Mouse (Mus musculus): ENCODE data around the gene Klra4.
"Not testable (repeated sequence)": the region's sequence is repeated elsewhere in the genome, so short reads cannot be mapped to it uniquely, and the experiment has no call there.

Gene Klra4

DNA sequence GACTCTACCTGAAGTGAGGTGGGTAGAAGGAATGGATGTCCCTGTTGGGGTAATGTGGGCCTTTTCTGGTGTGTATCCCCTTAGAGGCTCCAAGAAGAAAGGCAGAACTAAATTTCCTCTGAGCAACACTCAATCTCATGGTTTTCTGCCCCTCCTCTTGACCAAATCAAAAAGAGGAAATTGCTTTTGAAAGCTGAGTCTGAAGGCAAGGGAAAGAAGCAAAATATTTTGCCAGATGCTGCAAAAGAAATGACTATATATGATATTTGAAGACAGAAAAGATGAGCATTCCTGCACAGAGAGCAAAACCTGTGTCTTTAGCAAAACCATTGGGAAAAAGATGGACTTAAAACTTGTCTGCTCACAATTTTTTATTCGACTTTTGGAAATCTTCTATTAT, at the start of gene Klra4:
TSS of gene Klra4 (minus strand) at position 101 of the 400 bp plus-strand sequence.
- not testable (repeated sequence) for DNase-seq (ENCODE audit: extremely low read depth, low read depth)

DNA sequence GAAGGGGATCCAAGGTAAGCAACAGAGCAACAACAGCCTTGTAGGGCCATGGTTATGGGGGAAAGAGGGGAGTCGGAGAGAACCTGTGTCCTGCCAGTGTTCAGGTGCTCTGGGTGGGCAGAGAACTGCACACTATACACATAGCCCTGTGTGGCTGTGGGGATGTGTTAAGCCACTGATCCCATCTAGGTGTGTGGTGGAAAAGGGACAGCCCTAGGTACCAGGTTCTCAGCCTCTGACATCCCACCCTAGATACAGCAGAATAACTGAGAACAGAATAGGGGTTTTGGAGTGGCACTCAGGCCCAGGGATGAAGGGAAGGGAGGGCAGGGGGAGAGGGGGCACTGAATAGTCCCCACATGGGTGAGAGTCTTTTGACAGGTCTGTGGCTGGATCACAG, 43.4 kb upstream of the Klra4 start:
- no peak for DNase-seq (ENCODE audit: extremely low read depth, low read depth)

DNA sequence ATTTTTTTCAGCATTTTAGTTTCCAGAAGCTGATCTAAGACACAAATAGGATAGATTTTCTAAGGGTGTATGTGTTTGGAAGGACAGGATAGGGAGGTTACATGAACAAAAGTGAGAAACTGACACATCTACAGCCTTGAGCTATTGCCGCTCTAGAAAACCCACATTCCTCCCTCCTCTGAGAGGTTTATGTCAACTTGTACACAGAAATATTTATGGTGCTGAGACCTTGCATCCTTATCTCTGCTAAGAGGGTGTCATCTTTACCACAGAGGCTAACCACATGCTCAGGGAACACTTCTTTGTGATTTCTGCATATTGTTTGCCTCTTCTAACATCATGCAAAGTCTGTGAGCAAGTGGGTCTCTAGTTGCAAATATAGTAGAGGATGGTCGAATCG, 35.7 kb upstream of the Klra4 start:
- DNase-seq (ENCODE audit: extremely low read depth, low read depth) = not testable (repeated sequence)

DNA sequence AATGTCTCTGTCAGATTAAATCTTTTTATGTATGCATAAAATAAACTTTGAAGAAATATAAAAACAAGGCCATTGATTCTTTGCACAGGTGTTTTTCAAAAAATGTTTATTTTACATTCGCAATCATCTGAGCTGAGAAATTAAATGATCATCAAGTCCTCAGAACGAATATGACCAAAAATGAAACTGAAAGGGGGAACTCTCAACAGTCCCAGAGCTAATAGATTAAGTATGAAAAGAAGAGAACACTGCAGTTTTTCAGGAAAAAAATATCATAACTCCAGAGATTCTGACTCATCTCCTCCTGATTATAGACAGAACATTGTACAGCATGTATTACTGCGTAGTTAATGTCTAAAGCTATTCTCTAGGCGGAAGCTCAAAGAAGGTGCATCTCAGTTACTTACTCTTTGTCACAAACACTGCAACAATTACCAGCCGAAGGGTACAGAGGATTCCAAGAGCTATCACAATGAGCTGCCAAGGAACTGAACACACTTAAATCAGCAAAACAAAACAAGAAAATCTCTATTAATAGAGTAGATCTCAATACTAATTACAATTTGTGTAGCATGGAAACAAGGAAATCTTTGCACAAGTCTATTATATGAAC, 25.4 kb upstream of the Klra4 start:
- no peak for DNase-seq (ENCODE audit: extremely low read depth, low read depth)

DNA sequence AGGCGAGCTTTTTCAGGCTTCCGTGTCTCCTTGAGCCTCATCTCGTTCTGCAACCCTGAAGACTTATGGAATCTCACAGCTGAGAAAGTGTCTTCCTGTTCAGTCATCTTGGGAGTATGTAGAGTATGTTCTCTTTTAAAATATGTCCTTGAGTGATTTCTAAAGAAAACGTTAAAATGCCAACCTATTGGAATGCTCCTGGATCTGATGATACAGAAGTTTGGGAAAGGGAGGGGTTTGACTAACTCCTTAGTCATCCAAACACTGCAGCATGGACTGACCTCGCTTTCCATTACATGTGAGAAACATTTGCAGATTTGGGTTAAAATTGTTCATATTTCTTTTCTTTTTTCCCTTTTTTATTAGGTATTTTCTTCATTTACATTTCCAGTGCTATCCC, 1.9 kb downstream of the Klra4 start:
- no peak for DNase-seq (ENCODE audit: extremely low read depth, low read depth)

DNA sequence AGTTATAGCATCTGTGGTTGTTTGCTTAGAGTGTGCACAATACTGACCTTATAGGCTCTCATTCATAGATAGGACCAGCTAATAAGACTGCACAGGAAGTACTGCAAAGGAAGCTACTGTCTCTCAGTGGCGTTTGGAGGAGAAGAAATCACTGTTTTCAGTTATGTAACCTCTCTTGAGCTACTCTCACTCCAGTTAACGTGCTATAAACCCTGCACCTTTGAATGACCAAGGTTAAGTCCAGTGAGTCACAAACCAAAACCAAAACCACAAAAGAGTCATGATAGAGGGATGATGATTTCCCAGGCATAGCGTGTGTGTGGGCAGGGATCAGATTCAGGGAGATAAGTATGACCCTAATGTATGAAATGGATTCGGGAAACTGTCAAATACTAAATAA, 31.9 kb downstream of the Klra4 start:
- DNase-seq (ENCODE audit: extremely low read depth, low read depth) = not testable (repeated sequence)

DNA sequence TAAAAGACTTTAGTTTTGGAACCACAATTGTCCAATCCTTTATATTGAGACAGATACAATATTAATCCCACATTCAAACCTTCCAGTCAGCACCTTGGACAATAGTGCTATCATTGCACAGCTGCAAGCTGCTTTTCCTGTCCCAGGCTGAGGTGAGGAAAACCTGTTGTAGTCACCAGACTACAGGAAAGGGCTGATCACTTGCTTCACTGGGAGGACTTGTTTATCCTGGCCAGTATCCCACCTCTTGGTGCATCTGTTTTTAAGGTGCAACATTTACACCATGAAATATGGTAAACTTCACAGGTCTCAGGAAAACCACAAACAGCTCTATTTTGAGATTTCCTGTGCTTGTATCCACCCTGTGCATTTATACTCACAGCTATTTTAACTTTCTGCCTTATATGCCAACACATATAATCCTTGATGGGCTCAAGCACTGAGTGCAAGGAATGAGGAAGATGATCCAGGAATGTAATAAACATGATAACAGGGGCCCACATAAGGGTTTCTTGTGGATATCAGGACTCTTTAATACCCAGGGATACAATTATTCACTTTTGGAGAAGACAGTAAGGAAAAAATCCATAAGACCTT, 35.5 kb downstream of the Klra4 start:
- DNase-seq (ENCODE audit: extremely low read depth, low read depth) = not testable (repeated sequence)

DNA sequence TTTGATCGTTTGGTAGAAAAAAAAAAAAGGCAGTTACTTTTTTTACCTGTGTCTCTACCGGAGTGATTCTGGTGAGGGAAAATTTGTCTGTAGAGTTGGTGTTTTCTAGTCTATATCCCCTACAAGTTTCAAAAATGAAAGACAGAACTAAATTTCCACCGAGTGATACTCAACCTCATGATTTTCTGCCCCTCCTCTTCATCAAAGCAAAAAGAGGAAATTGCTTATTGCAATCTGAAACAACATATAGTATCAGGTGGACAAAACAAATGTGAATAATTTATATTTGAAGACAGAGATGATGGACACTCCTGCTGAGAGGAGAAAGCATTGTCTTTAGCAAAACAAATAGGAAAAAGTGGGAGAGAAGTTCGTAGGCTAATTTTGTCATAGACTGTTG, 40.2 kb downstream of the Klra4 start, which contains the start of gene Klra6:
TSS of gene Klra6 (minus strand) at position 101 of the 400 bp plus-strand sequence.
- DNase-seq (ENCODE audit: extremely low read depth, low read depth) = no peak

Data from MEL-GATA-1-ER (cell line).